Mouse (Mus musculus): ENCODE results near the gene Rptor.

GRCm38 (mm10) chr11:119685477-119685876, 82.8 kb downstream of the Rptor start:
- TF ChIP-seq CTCF (IDR thresholded peaks at IDR 0.05; ENCODE audit: extremely low read depth, insufficient read depth, low read length) (no peak), POLR2A (IDR thresholded peaks at IDR 0.05; ENCODE audit: extremely low read depth, insufficient read depth, low read length) (no peak)
